ENCODE assay signal across 8 mouse cellular contexts in the genomic region with DNA sequence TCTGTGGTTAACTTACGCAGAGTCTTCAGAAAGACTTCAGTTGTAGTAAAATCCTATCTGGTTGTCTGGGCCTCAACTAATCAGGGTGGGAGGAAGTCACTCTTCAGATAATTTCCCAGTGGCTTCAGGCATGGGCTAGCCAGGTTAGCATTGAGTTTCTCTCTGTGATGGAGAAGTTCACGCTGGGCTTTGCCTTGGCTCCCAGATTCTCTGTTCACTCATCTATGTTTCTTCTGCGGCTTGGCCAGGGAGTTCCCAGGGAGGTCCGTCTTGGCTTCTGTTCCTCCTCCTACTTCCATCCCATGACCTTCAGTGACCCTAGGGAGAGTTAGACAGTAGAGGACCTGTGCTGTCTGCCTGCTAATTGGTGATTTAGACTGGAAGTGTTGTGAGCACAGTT.
DNase-seq lines count a peak whose midpoint lies in the region; ATAC-seq and TF ChIP-seq lines count a peak whose summit lies in the region.

No protein-coding gene starts in this region.

- 34% methylated on average over 4 of the region's 4 CpGs for WGBS in embryonic facial prominence, embryonic 15.5 days

- TF ChIP-seq POLR2A in myocyte (IDR thresholded peaks at IDR 0.05; ENCODE audit: insufficient read length, low read depth) = no peak

- no peaks in the 10 kb centered on the region for H3K36me3 ChIP-seq in embryonic facial prominence, embryonic 15.5 days
- no peaks in the 10 kb centered on the region for H3K36me3 ChIP-seq in myocyte (ENCODE audit: control insufficient read depth, insufficient read depth)

- peak; percentile 94 for DNase-seq in heart, adult 11 months
- no peak for DNase-seq in heart, postnatal 36 days
- peak; percentile 41 to 46 for DNase-seq in kidney, adult 8-10 months
- DNase-seq in gastrocnemius, postnatal 25 days = no peak
- DNase-seq in lung, postnatal 25 days (ENCODE audit: low spot score) = no peak

- H3K27me3 ChIP-seq in embryonic facial prominence, embryonic 15.5 days = no peaks in the 10 kb centered on the region
- H3K27me3 ChIP-seq in myocyte (ENCODE audit: control insufficient read depth, insufficient read depth, insufficient read length) = no peaks in the 10 kb centered on the region

- H3K79me2 ChIP-seq in myocyte (ENCODE audit: control insufficient read depth, insufficient read depth) = no peaks in the 10 kb centered on the region

- no peak overlapping the region for H3K9ac ChIP-seq in embryonic facial prominence, embryonic 15.5 days

- H3K9me3 ChIP-seq in embryonic facial prominence, embryonic 15.5 days (replicated peaks) = no peaks in the 10 kb centered on the region

- H3K4me1 ChIP-seq in embryonic facial prominence, embryonic 15.5 days = peaks cover 15% of the 10 kb centered on the region

- intact Hi-C loops in heart, postnatal 36 days (cut with DNase I) = loop anchor here (2.0 to 5.0 kb wide), 3 partner anchors 61 to 385 kb away; a partner anchor contains a TSS

- H3K4me2 ChIP-seq in embryonic facial prominence, embryonic 15.5 days (replicated peaks) = peak overlapping the region; percentile 33
- H3K4me2 ChIP-seq in myocyte (ENCODE audit: low read depth) = peak overlapping the region; percentile 73

- H3ac ChIP-seq in myocyte (ENCODE audit: control insufficient read depth, insufficient read length) = no peak overlapping the region

- H3K27ac ChIP-seq in embryonic facial prominence, embryonic 15.5 days (replicated peaks) = 0 out of 2 replicates have a peak overlapping the region, but pooled peaks have one; percentile 25

- no peak for ATAC-seq in embryonic facial prominence, embryonic 15.5 days (ENCODE audit: insufficient number of reproducible peaks, low FRiP score, low TSS enrichment, low read depth)
- ATAC-seq in activated CD4-positive, CD25-positive, alpha-beta regulatory T cell, adult 4 months = no peak

- no peak overlapping the region for H3K4me3 ChIP-seq in embryonic facial prominence, embryonic 15.5 days (replicated peaks)
- H3K4me3 ChIP-seq in myocyte = no peak overlapping the region

TF ChIP-seq in myocyte, 11 proteins besides CTCF, POLR2A, EP300 and RAD21:
- TF ChIP-seq MYOD1 (IDR thresholded peaks at IDR 0.05; ENCODE audit: control insufficient read depth in 1 of 3, insufficient read length in 2 of 3, low read depth in 2 of 3) (no peak), SRF (IDR thresholded peaks at IDR 0.05; ENCODE audit: control insufficient read depth, insufficient read length, low read depth) (no peak), POLR2AphosphoS2 (IDR thresholded peaks at IDR 0.05; ENCODE audit: insufficient read length, low read depth) (no peak), TCF12 (IDR thresholded peaks at IDR 0.05; ENCODE audit: insufficient read depth, poor library complexity, severe bottlenecking) (no peak), TCF3 (IDR thresholded peaks at IDR 0.05; ENCODE audit: insufficient read length, low read depth) (no peak), E2F4 (IDR thresholded peaks at IDR 0.05; ENCODE audit: insufficient read depth) (no peak)

Comparison
In these comparisons a context has a peak if more than half of its experiments do, and no peak if none do; other contexts are left out.
1. DNase-seq: peak in heart, adult 11 months (single experiment) and kidney, adult 8-10 months (2 of 2); none in heart, postnatal 36 days (0 of 2), gastrocnemius, postnatal 25 days (single experiment) and lung, postnatal 25 days (single experiment).